In the genomic region with DNA sequence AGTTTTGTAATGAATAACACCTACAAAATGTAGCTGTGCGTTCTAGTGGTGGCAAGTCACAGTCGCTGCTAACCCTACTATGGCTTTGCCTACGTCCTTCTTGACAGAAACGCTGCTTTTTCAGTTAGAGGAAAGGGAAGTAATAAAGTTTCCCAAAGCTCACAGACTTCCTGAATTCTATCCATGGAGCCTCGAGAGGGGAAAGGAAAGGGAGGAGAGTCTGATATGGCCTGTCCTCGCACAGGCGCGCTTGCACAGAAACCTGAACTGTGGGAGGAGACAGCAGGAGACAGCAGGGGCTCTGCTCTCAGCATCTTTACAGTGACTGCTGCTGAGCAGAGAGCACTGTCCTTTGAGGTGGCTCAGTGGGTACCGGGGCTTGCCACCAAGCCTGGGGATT, we compare ENCODE assay signal across 21 mouse cellular contexts. TPM values are rescaled to one million over a fixed set of nuclear protein-coding genes. Genes with fewer than 3 reads are reported as not detected.
DNase-seq lines count a peak whose midpoint lies in the region; ATAC-seq lines count a peak whose summit lies in the region.
"Had no signal": no experiment of that assay in that cellular context is flagged by ENCODE, and none has a peak within 500 bp of the region (broad histone marks: within the 10 kb centered on the region; RNA-seq: fewer than 3 reads in every experiment).

No protein-coding gene starts in this region.

- H3K4me3 ChIP-seq in heart, embryonic 14.5 days (ENCODE audit: control insufficient read depth in 1 of 2, insufficient read depth in 1 of 2, low read depth in 1 of 2, low read length in 2 of 2): no peak overlapping the region
- no peak overlapping the region for H3K4me3 ChIP-seq in brown adipose tissue, adult 24 weeks (ENCODE audit: insufficient read depth, low read depth, low read length)
- H3K4me3 ChIP-seq in limb, embryonic 13.5 days: no peak overlapping the region
- H3K4me3 ChIP-seq: erythroblast, embryonic 14.5 days; forebrain, embryonic 15.5 days; heart, adult 2 months; hindbrain, embryonic 10.5 days; liver, embryonic 15.5 days; midbrain, embryonic 10.5 days; neural tube, embryonic 13.5 days had no signal

- WGBS in heart, embryonic 14.5 days: 57% methylated on average over 9 of the region's 9 CpGs
- WGBS in limb, embryonic 13.5 days: 58% methylated on average over 9 of the region's 9 CpGs

- no peak for DNase-seq in heart, adult 18-20 months
- DNase-seq in cerebellum, postnatal 14 days: no peak
- DNase-seq in right cerebral cortex, postnatal 10 days (ENCODE audit: low spot score in 2 of 2): no peak
- DNase-seq: adrenal gland, adult 2 months; cerebellum, adult 18-20 months; left cerebral cortex, postnatal 4 days; lung, postnatal 14 days; thymus, postnatal 4 days had no signal

- no peaks in the 10 kb centered on the region for H3K36me3 ChIP-seq in heart, embryonic 14.5 days (ENCODE audit: control insufficient read depth, insufficient read depth, low read length)
- H3K36me3 ChIP-seq in limb, embryonic 13.5 days: no peaks in the 10 kb centered on the region
- H3K36me3 ChIP-seq: forebrain, embryonic 15.5 days; G1E; hindbrain, embryonic 10.5 days; liver, embryonic 15.5 days; midbrain, embryonic 10.5 days; neural tube, embryonic 13.5 days had no signal

- no peak overlapping the region for H3K4me2 ChIP-seq in heart, embryonic 14.5 days (ENCODE audit: low read length)
- H3K4me2 ChIP-seq in limb, embryonic 13.5 days (replicated peaks): no peak overlapping the region
- H3K4me2 ChIP-seq: forebrain, embryonic 15.5 days; liver, embryonic 15.5 days; neural tube, embryonic 13.5 days had no signal

- no peaks in the 10 kb centered on the region for H3K9me3 ChIP-seq in heart, embryonic 14.5 days (ENCODE audit: control insufficient read depth, low read length)
- no peaks in the 10 kb centered on the region for H3K9me3 ChIP-seq in limb, embryonic 13.5 days
- H3K9me3 ChIP-seq: forebrain, embryonic 15.5 days; G1E; hindbrain, embryonic 10.5 days; liver, embryonic 15.5 days; midbrain, embryonic 10.5 days; neural tube, embryonic 13.5 days had no signal

- H3K4me1 ChIP-seq in heart, embryonic 14.5 days (ENCODE audit: control insufficient read depth in 2 of 2, insufficient read depth in 2 of 2, low read length in 2 of 2): peaks cover 0 to 9% of the 10 kb centered on the region in 2 experiments; a peak in 1 of 4 replicates
- H3K4me1 ChIP-seq in brown adipose tissue, adult 24 weeks (ENCODE audit: control insufficient read depth, insufficient read depth, insufficient read length, low read length): peaks cover 2% of the 10 kb centered on the region
- H3K4me1 ChIP-seq in limb, embryonic 13.5 days: peaks cover 18% of the 10 kb centered on the region

- 0 out of 2 replicates have a peak, but pooled peaks have one; percentile 42 for ATAC-seq in heart, embryonic 14.5 days (ENCODE audit: insufficient number of reproducible peaks, insufficient read depth, low FRiP score, low read depth)
- ATAC-seq in granulocyte monocyte progenitor cell, adult 5-6 weeks (replicated peaks; ENCODE audit: poor library complexity, severe bottlenecking): peak; percentile 60
- no peak for ATAC-seq in limb, embryonic 13.5 days (ENCODE audit: low FRiP score, low read depth)
- ATAC-seq: forebrain, embryonic 15.5 days had no signal

- no peak overlapping the region for H3K27ac ChIP-seq in heart, embryonic 14.5 days (replicated peaks in 1 of 2; ENCODE audit: control insufficient read depth in 1 of 2, insufficient read depth in 1 of 2, low read depth in 2 of 2, low read length in 2 of 2)
- H3K27ac ChIP-seq in brown adipose tissue, adult 24 weeks (replicated peaks; ENCODE audit: low read depth, low read length): peak overlapping the region; percentile 49; the same call in 1 of the 2 replicates
- H3K27ac ChIP-seq in limb, embryonic 13.5 days: peak overlapping the region; percentile 39; the same call in 1 of the 2 replicates
- H3K27ac ChIP-seq: forebrain, embryonic 15.5 days; heart, adult 2 months; hindbrain, embryonic 10.5 days; liver, embryonic 15.5 days; midbrain, embryonic 10.5 days; neural tube, embryonic 13.5 days; stomach, postnatal 0 days had no signal

- H3K27me3 ChIP-seq in heart, embryonic 14.5 days (ENCODE audit: control insufficient read depth, insufficient read depth, low read length): no peaks in the 10 kb centered on the region
- peaks cover 34% of the 10 kb centered on the region for H3K27me3 ChIP-seq in limb, embryonic 13.5 days

- no peak overlapping the region for H3K9ac ChIP-seq in heart, embryonic 14.5 days (ENCODE audit: low read length)
- no peak overlapping the region for H3K9ac ChIP-seq in limb, embryonic 13.5 days
- H3K9ac ChIP-seq: forebrain, embryonic 15.5 days; liver, embryonic 15.5 days; neural tube, embryonic 13.5 days had no signal

RNA-seq across cellular contexts. Expression of a gene that starts 1.8 kb away (rescaled TPM):
- 8.2 and 8.6 TPM in 2 replicates for polyA plus RNA-seq in heart, embryonic 14.5 days (2014; fragmentation: Nextera tagmentation; extraction: Ambion mirVana)
- total RNA-seq in heart, adult 18-20 months (2021): 1 to 10 TPM; 3.4 to 4.1 TPM
- 0.87 and 1.3 TPM in 2 replicates for polyA plus RNA-seq in brown adipose tissue, adult 24 weeks (2012; ENCODE audit: insufficient read depth, insufficient read length, missing spikeins)
- total RNA-seq in granulocyte monocyte progenitor cell, adult 5-6 weeks (2014; fragmentation: Nextera tagmentation): 5.3 and 6.3 TPM in 2 replicates
- 3.5 and 5.0 TPM in 2 replicates for total RNA-seq in granulocyte monocyte progenitor cell, adult 5-6 weeks (2017)
- polyA plus RNA-seq in limb, embryonic 13.5 days (2015; fragmentation: Nextera tagmentation; extraction: Ambion mirVana): 1.5 and 1.6 TPM in 2 replicates
- total RNA-seq: G1E had no signal
- polyA plus RNA-seq: erythroblast, embryonic 14.5 days; G1E had no signal

RNA-seq across cellular contexts. Expression of a gene that starts 8.9 kb away (rescaled TPM):
- polyA plus RNA-seq in heart, embryonic 14.5 days (2014; fragmentation: Nextera tagmentation; extraction: Ambion mirVana): 14.9 and 17.2 TPM in 2 replicates
- 10 to 100 TPM; 11.4 to 12.2 TPM for total RNA-seq in heart, adult 18-20 months (2021)
- 7.3 and 15.2 TPM in 2 replicates for polyA plus RNA-seq in brown adipose tissue, adult 24 weeks (2012; ENCODE audit: insufficient read depth, insufficient read length, missing spikeins)
- 13.5 and 19.0 TPM in 2 replicates for total RNA-seq in granulocyte monocyte progenitor cell, adult 5-6 weeks (2014; fragmentation: Nextera tagmentation)
- 5.8 and 6.4 TPM in 2 replicates for total RNA-seq in granulocyte monocyte progenitor cell, adult 5-6 weeks (2017)
- polyA plus RNA-seq in limb, embryonic 13.5 days (2015; fragmentation: Nextera tagmentation; extraction: Ambion mirVana): 20.6 and 21.5 TPM in 2 replicates

Comparison
In these comparisons a context has a peak if more than half of its experiments do, and no peak if none do; other contexts are left out.
1. H3K27ac ChIP-seq: peak in brown adipose tissue, adult 24 weeks (single experiment) and limb, embryonic 13.5 days (single experiment); none in heart, embryonic 14.5 days (0 of 2).